Mouse (Mus musculus): Measurements from ENCODE around the gene Dna2.

Dna2 gene

DNA sequence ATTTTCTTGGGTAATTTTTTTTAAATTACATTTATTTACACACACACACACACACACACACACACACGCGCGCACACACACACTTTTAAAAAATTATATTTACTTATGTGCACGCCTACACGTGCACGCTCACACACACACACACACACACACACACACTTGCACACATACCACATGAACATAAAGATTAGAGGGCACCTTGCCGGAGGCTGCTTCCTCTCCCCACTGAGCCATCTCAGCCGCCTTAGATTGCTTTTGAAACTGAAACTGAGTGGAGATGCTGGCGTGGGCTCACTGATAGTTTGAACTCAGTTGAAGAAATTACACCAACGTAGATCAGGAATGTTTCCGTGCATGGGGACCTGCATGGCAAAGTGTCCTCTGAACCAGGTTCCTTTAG is 37.2 kb downstream of the Dna2 start:
- DNase-seq: no peak

DNA sequence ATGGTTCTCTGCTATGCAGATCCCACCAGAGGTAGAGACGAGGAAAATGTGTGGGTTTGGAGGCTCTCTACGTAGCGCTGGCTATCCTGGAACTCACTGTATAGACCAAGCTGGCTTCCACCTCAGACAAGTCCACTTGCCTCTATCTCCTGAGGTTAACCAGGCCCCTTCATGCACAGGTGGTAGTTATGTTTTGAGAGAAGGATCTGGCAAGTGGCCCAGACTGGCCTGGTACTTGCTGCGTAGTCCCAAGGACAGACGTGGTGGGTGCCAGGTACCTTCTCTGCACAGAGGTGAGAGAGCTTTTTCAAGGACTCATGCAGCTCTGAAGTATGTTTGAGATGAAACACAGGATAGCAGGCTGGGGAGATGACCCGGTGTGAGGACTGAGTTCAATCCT is 37.7 kb downstream of the Dna2 start:
- no peak for DNase-seq

DNA sequence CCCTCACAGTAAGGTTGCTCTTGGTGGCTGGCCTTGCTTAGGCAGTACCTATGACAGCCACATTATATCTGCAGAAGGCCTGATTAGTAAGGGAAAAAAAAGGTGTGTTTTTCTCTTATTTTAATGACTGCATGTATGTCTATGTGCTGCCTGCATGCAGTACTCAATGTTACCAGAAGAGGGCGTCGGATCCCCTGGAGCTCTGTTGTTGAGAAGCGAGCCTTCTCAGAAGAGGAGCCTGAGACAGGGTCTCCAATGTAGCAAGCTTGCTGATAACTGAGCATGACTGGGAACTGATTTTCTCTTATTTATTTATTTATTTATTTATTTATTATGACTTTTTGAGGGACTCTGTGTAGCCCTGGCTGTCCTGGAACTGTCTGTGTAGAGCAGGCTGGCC is 40.5 kb downstream of the Dna2 start:
- DNase-seq: peak; percentile 62

GRCm38 (mm10) chr10:62990636-62991035 is 43.8 kb downstream of the Dna2 start:
- no peak for DNase-seq

GRCm38 (mm10) chr10:62993991-62994390 is 47.2 kb downstream of the Dna2 start:
- DNase-seq: no peak

DNA sequence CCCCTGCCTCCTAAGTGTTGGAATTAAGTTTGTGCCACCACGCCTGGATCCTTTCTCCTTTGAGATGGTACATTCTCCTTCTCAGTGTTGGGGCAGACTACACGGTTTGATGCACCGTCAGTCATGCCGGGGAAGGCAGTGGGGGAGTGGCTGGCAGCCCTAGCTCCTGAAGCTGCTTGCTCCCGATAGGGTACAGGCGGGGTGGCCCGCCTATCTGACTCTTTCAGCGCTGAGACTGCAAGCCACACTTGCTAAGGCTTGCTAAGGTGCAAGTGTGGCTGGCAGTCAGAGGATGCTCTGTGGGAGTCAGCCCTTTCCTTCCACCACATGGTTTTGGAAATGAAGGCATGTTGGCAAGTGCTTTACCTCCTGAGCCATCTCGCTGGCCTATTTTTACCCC is 53.8 kb downstream of the Dna2 start:
- DNase-seq: no peak

DNA sequence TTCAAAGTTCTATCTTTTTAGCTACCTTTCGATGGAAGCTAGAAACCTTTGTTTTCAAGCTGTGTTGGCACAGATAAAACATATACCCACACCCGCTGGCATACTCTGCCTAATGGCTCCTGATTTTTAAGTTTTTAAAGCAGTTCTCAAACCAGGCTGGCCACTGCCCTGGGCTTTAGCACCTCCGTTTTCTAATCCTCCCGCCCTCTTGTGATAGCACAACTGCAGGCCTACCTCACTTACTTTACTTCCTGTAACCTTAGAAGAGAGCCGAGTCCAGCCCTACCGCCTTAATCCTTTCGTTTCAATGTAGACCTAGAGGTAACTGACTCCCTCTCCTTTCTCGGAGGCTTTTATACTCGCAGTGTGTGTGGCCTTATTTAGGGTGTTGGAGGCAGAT is 56.4 kb downstream of the Dna2 start:
- no peak for DNase-seq

DNA sequence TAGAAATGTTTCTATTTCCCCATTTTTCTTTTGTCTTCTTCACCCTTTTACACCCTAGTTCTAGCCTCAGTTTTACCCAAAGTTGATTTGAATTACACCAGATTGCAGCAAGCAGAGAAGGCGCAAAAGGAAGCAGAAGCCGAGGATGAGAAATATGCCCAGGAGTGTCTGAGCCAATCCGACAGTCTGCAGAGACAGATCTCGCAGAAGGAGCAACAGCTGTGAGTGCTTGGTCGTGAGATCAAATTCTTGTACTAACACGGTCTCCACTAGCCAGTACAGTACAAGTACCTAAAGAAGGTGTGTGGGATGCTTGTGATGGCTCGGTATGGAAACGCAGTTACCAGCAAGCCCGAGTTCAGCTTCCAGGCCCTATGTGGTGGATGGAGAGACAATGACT is 57.7 kb downstream of the Dna2 start:
- DNase-seq: no peak

DNA sequence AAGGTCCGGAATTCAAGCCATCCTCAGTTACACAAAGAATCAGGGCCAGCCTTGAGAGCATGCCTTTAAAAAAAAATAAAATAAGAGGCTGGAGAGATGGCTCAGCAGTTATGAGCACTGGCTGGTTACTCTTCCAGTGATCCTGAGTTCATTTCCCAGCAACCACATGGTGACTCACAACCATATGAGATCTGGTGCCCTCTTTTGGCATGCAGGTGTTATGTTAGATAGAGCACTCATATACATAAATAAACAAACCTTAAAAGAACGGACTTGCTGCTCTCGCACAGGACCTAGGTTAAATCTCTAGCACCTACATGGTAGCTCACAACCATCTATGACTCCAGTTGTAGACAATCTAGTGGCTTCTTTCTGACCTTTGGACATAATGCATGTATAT is 61.4 kb downstream of the Dna2 start:
- DNase-seq: no peak

DNA sequence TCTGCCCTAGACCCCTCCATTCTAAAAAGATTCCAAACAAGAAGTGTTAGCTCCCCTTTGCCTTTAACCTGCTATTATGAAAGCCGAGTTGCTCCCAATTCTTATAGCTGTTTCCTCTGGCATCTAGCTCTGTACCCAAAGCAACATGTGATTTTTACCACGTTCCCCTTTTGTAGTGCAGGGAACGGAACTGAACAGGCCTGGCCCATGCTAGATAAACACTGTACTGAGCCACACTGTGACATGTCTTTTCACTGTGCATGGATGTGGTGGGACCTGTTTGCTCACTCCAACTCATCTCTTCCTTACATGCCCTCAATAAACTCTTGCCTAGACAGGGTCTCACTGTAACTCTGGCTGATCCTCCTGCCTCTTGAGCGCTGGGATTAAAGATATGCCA is 63.4 kb downstream of the Dna2 start:
- no peak for DNase-seq

DNA sequence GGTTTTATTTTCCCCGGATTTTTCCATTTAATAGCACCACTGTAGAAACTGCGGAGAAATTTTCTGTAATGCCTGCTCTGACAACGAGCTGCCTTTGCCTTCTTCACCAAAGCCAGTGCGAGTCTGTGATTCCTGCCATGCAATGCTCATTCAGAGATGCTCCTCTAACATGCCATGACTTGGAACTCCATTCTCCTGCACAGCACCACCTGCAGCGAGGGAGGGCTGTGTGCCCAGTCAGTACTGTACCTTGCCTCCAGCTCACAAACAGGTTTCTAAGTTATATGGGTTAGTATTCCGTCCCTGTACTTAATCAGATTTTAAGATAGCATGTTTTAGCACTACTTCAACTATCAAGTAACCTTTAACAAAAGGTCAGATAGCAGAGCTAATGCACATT is 64.7 kb downstream of the Dna2 start:
- DNase-seq: no peak

DNA sequence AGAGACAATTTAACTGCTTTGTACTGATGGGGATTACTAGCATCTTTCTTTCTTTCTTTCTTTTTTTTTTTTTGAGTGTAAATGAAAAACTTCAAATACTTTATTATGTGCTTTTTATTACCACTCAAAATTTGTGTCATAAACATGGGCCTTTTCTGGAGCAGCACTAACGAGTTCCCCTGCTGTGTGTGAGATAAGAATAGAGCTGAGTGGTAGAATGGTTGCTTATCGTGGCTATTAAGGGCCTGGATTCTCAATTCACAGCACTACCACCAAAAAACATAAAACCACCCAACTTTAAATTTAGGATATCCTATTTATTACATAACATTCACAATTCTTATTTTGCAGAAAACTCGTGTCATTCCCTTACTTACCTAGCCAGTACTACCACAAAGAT is 66.7 kb downstream of the Dna2 start:
- DNase-seq: no peak

DNA sequence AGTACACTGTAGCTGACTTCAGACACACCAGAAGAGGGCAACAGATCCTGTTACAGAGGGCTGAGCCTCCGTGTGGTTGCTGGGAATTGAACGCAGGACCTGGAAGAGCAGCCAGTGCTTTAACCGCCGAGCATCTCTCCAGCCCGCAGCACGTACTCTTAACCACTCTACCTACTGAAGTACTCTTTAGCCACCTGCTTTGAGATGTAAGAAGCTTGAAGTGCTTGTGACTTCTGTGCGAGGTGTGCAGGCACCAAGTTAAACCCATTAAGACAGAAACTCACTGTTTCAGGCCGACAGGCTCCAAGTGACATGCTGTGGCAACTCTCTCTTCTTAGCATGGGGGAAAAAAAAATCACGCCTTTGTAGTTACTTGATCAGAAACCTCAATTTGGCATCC is 67.3 kb downstream of the Dna2 start:
- no peak for DNase-seq

DNA sequence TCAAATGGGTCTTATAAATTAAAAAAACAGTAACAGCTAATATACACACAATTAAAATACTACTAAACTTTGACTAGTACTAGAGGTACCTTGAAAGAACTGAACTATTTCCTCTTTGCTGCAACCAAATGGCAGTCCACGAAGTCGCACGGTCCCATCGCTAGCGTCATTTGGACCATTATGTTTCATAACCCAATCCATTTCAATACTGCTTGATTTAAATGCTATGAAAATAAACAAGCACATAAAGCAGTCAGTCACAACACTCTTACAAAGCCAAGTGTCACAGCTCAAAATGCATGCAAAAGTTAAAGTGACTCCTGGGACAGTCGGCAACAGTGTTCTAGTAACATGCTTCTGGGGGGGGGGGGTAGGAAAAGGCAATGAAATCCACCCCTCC is 72.5 kb downstream of the Dna2 start:
- DNase-seq: no peak

DNA sequence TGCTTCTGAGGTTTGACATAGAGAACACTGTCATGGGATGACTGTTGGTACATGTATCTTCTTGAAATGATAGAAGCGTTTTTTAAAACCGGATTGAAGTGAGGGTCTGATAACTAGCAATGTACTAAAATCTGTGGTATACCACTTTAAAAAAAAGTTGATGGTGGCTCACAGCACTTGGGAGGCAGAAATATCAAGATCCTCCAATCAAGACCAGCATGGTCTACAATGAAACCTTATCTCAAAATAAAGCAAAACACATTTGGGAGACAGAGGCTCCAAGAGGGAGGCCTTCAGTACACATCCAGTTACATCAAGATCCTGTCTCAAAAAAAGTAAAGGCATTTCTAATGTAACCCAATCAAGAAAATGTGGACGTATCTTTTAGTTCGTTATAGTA is 74.9 kb downstream of the Dna2 start:
- no peak for DNase-seq

- no peak for DNase-seq
These were observed 75.8 kb downstream of the Dna2 start for GRCm38 (mm10) chr10:63022541-63023120.

- DNase-seq: peak; percentile 80
These were observed 76.4 kb downstream of the Dna2 start for GRCm38 (mm10) chr10:63023121-63023748.
